Mouse (Mus musculus) kidney, postnatal 10 days (tissue): ENCODE measurements around the gene Isca1.
"Not testable (repeated sequence)": the region's sequence is repeated elsewhere in the genome, so short reads cannot be mapped to it uniquely, and the experiment has no call there.

Source experiments
- DNase-seq: peaks from one replicate; pipeline ENCODE4 v3.0.0; 2021; ENCODE audit warnings: mixed read lengths

Gene Isca1

DNA sequence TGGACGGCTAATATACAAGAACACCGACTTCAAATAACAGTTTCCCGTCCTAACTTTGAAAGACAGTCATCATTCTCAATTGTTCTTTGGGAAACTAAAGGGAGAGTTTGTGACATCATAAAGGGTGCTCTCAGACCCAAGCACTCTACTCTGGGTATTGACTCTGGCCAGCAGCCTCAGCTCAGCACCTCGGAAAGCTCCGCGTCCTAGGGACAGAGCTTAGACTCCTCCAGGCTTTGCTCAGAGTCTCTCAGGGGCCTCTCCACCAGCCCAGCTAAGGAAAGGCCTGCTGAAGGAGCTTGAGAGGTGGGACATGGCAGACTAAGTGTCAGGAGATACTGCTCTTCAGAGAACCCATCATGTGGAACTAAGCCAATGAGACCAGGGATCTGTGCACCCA, 23.4 kb downstream of the Isca1 start:
- peak; percentile 41 for DNase-seq

GRCm38 (mm10) chr13:59745462-59745861, 24.1 kb downstream of the Isca1 start:
- DNase-seq = no peak

DNA sequence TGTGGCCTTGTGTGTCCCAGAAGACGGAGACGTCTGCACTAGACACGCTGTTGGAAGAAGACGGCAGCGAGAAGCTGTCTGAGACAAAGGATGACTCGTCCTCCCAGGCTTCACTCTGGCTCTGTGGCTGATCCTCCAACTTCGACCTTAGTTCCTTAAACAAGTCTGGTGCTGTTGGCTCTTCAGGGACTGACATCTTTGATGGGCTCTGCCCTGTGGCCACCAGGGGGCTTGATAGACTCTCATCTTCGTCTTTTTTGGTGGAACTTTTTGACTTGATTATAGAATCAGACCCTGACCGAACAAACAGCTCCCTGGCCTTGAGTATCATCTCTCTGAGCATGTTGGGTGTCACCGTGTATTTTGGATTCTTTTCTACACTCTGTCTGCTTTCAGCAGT, 27.9 kb downstream of the Isca1 start:
- peak; percentile 59 for DNase-seq

DNA sequence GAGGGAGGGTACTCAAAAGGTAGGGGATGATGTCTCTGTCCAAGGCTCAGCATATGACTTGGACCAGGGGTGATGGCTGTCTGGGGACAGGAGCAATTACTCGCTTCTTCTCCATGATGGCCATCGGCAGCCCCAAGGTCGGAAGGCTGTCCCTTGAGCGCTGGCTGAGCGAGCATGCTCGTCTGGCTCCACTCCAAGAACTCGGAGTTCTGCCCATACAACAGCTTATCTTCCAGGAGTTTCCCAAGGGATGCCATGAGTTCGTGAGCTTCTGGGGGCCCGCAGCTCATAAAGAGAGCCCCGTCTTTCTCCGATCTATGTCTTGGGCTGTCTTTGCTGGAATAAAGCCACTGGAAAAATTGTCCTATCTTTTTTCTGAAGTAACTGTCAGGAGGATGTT, 28.5 kb downstream of the Isca1 start:
- DNase-seq = peak; percentile 27

DNA sequence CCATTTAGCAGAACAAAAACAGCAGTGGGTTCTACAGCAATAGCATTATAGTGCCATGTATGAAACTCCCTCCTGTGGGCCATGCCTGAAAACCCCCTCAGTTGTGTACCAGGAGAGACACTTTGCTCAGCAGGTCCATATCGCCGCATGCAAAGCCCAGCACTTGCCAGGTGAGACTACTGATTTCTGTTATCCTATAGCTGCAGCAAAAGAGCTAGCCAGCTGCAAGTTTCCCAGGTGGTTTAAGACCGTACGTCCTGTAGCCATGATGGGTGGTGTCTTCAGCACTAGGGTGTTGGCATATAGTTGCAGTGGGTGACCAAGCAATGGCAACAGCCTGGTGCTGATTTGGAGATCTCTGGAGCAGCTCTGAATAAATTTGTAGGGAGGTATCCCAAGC, 30.2 kb downstream of the Isca1 start:
- DNase-seq = no peak

- no peak for DNase-seq
Observed at GRCm38 (mm10) chr13:59738455-59738854, 31.2 kb downstream of the Isca1 start.

DNA sequence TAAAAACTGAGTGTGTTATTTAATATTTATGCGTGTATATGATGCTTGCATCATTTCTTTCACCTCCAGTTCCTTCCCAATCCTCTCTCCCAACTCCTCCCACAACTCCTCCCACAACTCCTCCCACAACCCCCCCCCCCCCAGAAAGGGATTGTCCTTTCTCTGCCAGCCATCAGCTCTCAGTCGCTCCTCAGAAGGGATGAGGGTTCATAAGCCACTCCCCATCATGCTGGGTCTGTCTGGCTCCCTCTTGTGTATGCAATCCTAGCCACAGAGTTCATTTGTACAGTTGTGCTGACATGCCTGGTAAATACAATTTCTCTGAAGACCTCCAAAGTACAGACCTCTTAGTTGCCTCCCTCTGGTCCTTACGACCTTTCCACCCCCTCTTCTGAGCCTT, 34.4 kb downstream of the Isca1 start:
- DNase-seq = no peak

GRCm38 (mm10) chr13:59734347-59734746, 35.3 kb downstream of the Isca1 start:
- DNase-seq = not testable (repeated sequence)

GRCm38 (mm10) chr13:59733936-59734335, 35.7 kb downstream of the Isca1 start:
- no peak for DNase-seq

GRCm38 (mm10) chr13:59731652-59732051, 38.0 kb downstream of the Isca1 start, which contains the start of gene Spata31d1d:
Spata31d1d (minus strand) TSS chr13:59731752.
- DNase-seq = no peak

GRCm38 (mm10) chr13:59728378-59729093, 41.1 kb downstream of the Isca1 start:
- DNase-seq = peak; percentile 91

DNA sequence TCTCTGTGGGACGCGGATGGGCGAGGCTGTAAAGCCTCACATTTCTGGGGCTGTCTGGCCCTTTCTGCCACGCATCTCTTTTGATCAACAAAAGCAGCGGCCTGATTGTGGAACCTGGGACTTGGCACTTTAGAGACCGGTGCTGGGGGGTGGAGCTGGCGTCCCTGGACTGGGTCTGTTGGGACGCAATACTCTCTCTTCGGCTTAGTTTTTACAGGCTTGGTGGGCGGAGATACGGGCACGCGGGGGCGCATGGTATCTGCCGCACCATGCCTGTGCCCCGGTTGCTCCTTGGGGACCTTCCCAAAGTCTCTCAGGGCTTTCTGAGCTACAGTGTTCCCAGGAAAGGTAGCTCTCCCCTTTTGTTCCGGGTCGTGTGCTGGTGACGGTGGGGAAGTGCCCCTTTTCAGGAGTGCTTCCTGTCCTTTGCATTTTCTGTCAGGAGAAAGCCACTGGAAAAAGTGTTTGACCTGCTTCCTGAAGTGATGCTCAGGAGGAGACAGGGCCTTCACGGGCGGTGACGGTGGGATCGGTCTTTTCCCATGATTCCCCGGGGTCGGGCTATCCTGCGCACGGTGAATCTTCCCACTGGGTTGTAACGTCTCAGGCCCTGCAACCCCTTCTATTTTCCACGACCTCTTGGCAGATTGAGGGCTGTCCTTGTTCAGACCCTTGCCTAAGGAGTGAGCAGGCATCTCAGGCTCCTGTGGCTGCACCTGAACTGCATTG, 43.3 kb downstream of the Isca1 start:
- DNase-seq = no peak

- not testable (repeated sequence) for DNase-seq
Observed at GRCm38 (mm10) chr13:59722089-59722488, 47.5 kb downstream of the Isca1 start.

DNA sequence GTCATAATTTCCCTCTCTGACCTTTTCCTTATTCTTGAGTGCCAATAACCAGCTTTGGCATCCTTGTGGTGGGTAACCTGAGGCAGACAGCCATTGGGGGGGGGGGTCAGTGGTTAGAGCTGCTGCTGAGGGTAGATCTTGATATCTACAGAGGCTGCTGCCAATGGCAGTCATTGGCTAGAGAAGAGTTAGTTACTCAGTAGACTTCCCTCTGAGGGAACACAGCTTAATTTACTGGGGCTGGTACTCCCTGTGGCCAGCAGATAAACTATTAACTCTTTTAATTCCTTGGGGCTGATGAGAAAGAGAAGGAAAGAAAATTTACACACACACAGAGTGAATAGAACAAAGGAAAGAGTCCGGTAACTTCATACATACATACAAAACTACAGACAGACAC, 50.1 kb downstream of the Isca1 start:
- no peak for DNase-seq

DNA sequence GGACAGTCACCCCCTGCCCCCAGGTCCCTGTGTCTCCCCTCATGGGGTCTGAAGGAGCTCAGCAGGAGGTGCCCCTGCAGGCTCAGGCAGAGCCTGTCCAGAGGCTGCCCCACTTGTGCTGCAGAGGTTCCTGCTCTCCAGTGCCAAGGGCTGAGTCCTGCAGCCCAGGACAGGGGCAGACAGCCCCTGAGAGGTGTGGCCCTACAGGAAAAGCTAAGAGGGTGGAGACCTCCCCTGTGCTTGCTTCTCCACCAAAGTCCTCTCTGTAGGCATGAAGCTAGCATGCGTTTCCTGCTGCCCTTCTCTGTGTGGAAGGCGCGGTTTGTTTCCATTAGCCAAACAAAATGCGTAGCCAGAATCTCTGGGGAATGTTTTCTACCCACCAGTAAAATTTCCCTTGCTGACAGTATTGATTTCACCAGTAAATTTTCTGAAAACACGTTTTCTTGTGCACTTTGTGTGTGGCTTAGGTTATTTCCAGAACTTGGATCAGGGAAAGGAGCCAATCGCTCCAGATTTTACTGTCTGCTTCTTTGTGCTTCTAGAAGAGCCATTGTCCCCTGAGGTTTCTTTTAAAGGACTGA, 50.7 kb downstream of the Isca1 start:
- DNase-seq = peak; percentile 27

DNA sequence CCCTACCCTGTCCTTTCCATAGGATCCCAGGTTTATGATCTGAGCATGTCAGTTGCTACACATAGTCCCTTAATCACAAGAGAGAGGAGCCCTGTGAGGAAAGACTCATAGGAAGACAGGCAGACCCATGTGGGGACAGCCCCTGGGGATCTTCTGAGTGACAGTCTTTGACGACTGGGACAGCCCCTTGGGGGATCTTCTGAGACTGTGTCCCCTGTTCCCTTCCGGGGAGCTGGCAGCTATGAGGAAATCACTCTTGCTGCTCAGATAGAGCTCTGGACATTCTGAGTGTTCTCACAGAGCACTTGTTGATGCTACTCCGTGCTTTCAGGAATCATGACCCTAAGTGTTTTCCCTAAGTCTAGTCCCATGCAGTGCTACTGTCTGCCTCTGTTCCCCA, 55.9 kb downstream of the Isca1 start:
- DNase-seq = no peak

DNA sequence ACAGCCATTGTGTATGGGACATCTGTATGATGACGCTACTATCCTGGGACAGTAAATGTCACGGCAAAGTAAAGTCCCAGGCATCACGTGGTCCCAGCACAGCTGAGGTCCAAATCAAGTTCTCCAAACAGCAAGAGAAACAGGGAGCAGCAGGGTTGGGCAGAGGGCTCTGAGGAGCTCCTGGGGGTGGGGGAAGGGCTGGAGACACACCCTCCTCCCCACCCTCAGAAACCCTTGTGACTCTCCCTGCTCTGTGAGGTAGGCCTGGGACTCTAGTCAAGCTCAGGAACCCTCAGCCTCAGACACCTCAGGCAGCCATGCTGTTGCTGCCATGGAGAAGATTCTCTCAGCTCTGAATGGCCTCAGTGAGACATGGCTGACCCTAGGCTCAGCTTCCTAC, 57.6 kb downstream of the Isca1 start, which contains the start of gene Spata31d1b:
Gene Spata31d1b, plus strand, starts transcription at position 301 of the 400 bp plus-strand sequence.
- not testable (repeated sequence) for DNase-seq

GRCm38 (mm10) chr13:59710230-59710629, 59.4 kb downstream of the Isca1 start, which contains the start of gene Spata31d1a:
Spata31d1a (minus strand) TSS chr13:59710330.
- DNase-seq = no peak
